Mouse (Mus musculus) kidney, adult 2 months (tissue): ENCODE results near the gene Brpf1.

Source experiments
- CTCF ChIP-seq: fragments of 200-500 bp; conservative IDR thresholded peaks from 2 replicates; pipeline ENCODE4 v1.5.1; 2011; ENCODE audit warnings: low read depth, mild to moderate bottlenecking, control low read depth, low read length, moderate library complexity, mixed read lengths; ENCODE audit not compliant: insufficient read depth, insufficient read length
- POLR2A ChIP-seq: fragments of 200-500 bp; IDR thresholded peaks from one replicate; pipeline ENCODE4 v1.6.1; 2011; ENCODE audit warnings: low read depth, low read length, control low read depth

GRCm38 (mm10) chr6:113364518-113365135 is 57.7 kb downstream of the Brpf1 start:
- TF ChIP-seq CTCF: no peak
- no peak for TF ChIP-seq POLR2A
